Comparison of ENCODE assay signal across 14 mouse cellular contexts in the genomic region with DNA sequence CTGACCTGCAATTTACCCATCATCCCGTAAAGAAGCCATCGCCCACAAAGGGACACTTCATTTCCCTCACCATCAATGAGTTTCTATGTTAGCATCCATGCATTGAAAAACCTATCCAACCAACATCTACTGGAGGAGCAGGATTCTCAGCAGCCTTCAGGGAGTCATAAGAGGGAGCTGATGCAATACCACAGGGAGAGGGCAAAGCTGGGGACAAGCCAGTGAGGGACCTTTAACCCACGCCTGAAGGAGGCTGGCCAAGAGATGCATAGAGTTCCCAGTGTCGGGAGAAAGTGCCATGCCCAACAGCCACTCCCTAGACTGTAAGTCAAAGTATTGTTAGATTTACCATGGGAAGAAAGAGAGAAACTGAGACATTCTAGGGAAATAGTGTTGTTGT.
"Had no signal": no experiment of that assay in that cellular context is flagged by ENCODE, and none has a peak within 500 bp of the region (broad histone marks: within the 10 kb centered on the region; RNA-seq: fewer than 3 reads in every experiment).

No protein-coding gene starts in this region.

- H3K9me3 ChIP-seq: liver, embryonic 13.5 days had no signal

- DNase-seq: kidney, postnatal 25 days; layer of hippocampus, postnatal 36 days; liver, embryonic 13.5 days; lung, adult 2 months; midbrain, embryonic 14.5 days; right cerebral cortex, postnatal 14 days; right cerebral cortex, postnatal 4 days; thymus, adult 2 months; thymus, postnatal 14 days; thymus, postnatal 4 days had no signal

- H3K4me1 ChIP-seq: liver, embryonic 13.5 days had no signal

- H3K27me3 ChIP-seq: liver, embryonic 13.5 days had no signal

- H3K4me3 ChIP-seq: layer of hippocampus, adult 2 months; left cerebral cortex, adult 2 months; liver, embryonic 13.5 days had no signal

- H3K36me3 ChIP-seq: liver, embryonic 13.5 days had no signal

- H3K27ac ChIP-seq: layer of hippocampus, adult 2 months; left cerebral cortex, adult 2 months; liver, embryonic 13.5 days; stomach, postnatal 0 days had no signal

- H3K9ac ChIP-seq: liver, embryonic 13.5 days had no signal

- H3K4me2 ChIP-seq: liver, embryonic 13.5 days; midbrain, embryonic 11.5 days had no signal
